Mouse (Mus musculus) kidney, postnatal 0 days (tissue): ENCODE data around the gene Tbc1d20. TPM values are rescaled to one million over a fixed set of nuclear protein-coding genes. Genes with fewer than 3 reads are reported as not detected.
"Not testable (repeated sequence)": the region's sequence is repeated elsewhere in the genome, so short reads cannot be mapped to it uniquely, and the experiment has no call there.

ENCODE experiments used
- ATAC-seq: fragments of 200-750 bp; cut with Nextera tagmentation; replicated peaks from 2 replicates; pipeline ENCODE4 v1.8.0; 2017; ENCODE audit warnings: low read depth, moderate number of reproducible peaks, moderate TSS enrichment, moderate library complexity; ENCODE audit not compliant: low FRiP score
- DNase-seq: peaks from one replicate; pipeline ENCODE4 v3.0.0-alpha.2; 2016; ENCODE audit warnings: low spot score
- H3K27ac ChIP-seq: fragments of 300-500 bp; sonication (generic); 2 replicates; pipeline ENCODE4 v1.5.1; 2014; ENCODE audit warnings: mild to moderate bottlenecking
- H3K27me3 ChIP-seq: fragments of 300-500 bp; sonication (generic); 2 replicates; pipeline ENCODE4 v1.6.1; 2014; ENCODE audit warnings: low read length, mixed read lengths; ENCODE audit not compliant: insufficient read depth
- H3K36me3 ChIP-seq: fragments of 300-500 bp; sonication (generic); 2 replicates; pipeline ENCODE4 v1.6.1; 2014; ENCODE audit warnings: low read length, mixed read lengths; ENCODE audit not compliant: insufficient read depth
- H3K4me1 ChIP-seq: fragments of 300-500 bp; sonication (generic); replicated peaks from 2 replicates; pipeline ENCODE4 v1.6.1; 2014; ENCODE audit warnings: antibody characterized with exemption, low read length, mixed read lengths; ENCODE audit not compliant: insufficient read depth
- H3K4me2 ChIP-seq: fragments of 300-500 bp; sonication (generic); 2 replicates; pipeline ENCODE4 v1.6.1; 2014; ENCODE audit warnings: mild to moderate bottlenecking, low read length, moderate library complexity, mixed read lengths
- H3K4me3 ChIP-seq: fragments of 300-500 bp; sonication (generic); replicated peaks from 2 replicates; pipeline ENCODE4 v1.5.1; 2014; ENCODE audit warnings: low read depth, low read length
- H3K9ac ChIP-seq: fragments of 300-500 bp; sonication (generic); 2 replicates; pipeline ENCODE4 v1.6.1; 2014; ENCODE audit warnings: low read depth, low read length
- H3K9me3 ChIP-seq: fragments of 300-500 bp; sonication (generic); replicated peaks from 2 replicates; pipeline ENCODE4 v1.6.1; 2016; ENCODE audit warnings: low read length, inconsistent platforms, mixed read lengths
- CTCF ChIP-seq: IDR thresholded peaks from 2 replicates; pipeline ENCODE4 v1.5.1; 2016; ENCODE audit warnings: antibody characterized with exemption, low read depth, mild to moderate bottlenecking, moderate library complexity
- WGBS: fragments of 180-500 bp; shearing (Covaris S2); extraction: QIAGEN DNeasy Blood & Tissue Kit; methylation state at CpG from one replicate; pipeline ENCODE4 v1.1.7; 2014; 5-methylcytosine and 5-hydroxymethylcytosine counted together
- polyA plus RNA-seq: library from polyadenylated mRNA; unstranded; fragments of >200 nt; fragmentation: Nextera tagmentation; extraction: Ambion mirVana; gene quantifications from 2 replicates; pipeline ENCODE4 v1.2.1, GENCODE M21; 2015

Gene Tbc1d20
- polyA plus RNA-seq, 1 experiment from 2014 or later, result 30.4 TPM

DNA sequence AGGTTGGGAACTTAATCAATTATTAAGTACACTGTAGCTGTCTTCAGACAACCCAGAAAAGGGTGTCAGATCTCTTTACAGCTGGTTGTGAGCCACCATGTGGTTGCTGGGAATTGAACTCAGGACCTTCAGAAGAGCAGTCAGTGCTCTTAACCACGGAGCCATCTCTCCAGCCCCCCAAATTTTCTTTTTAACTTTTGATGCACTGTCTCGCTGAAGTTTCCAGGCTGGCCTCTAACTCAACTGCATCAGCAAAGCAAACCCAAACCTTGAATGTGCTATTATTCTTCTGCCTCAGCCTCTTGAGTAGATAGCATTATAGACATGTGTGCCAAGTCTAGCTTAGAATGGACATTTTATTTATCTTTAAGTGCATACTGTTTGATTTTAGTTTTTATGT lies 54.1 kb downstream of the Tbc1d20 start:
- no peak for TF ChIP-seq CTCF
- no peak for DNase-seq
- no peak overlapping the region for H3K4me2 ChIP-seq
- no peak overlapping the region for H3K27ac ChIP-seq
- no peak for ATAC-seq
- no peaks in the 10 kb centered on the region for H3K27me3 ChIP-seq
- H3K9me3 ChIP-seq, result no peaks in the 10 kb centered on the region
- H3K9ac ChIP-seq, result no peak overlapping the region
- H3K4me3 ChIP-seq, result no peak overlapping the region
- 58% methylated on average over 2 of the region's 2 CpGs for WGBS
- H3K4me1 ChIP-seq, result no peaks in the 10 kb centered on the region
- no peaks in the 10 kb centered on the region for H3K36me3 ChIP-seq

DNA sequence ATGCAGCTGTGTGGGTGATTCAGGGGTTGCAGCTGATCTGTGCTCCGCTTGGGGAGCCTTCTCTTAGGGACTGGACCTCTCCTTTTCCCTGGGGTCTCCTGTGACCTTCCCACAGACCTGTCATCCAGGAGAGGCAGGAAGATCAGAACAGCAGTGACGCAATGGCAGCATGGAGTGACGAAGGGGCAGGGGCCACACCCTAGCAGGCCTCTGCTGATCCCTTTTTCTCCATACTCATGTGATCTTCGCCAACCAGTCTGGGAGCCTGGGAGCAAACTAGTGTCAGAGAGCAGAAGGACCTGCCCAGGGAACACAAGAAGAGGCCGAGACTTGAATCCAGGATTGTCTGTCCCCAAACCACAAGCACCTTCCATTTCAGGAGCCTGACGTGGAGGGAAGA lies 55.6 kb downstream of the Tbc1d20 start:
- no peak overlapping the region for H3K27ac ChIP-seq
- no peaks in the 10 kb centered on the region for H3K27me3 ChIP-seq
- H3K36me3 ChIP-seq, result no peaks in the 10 kb centered on the region
- no peak overlapping the region for H3K4me2 ChIP-seq
- H3K4me1 ChIP-seq, result no peaks in the 10 kb centered on the region
- no peak overlapping the region for H3K9ac ChIP-seq
- 77% methylated on average over 6 of the region's 6 CpGs for WGBS
- no peaks in the 10 kb centered on the region for H3K9me3 ChIP-seq
- no peak overlapping the region for H3K4me3 ChIP-seq
- ATAC-seq, result no peak
- no peak for DNase-seq
- no peak for TF ChIP-seq CTCF

DNA sequence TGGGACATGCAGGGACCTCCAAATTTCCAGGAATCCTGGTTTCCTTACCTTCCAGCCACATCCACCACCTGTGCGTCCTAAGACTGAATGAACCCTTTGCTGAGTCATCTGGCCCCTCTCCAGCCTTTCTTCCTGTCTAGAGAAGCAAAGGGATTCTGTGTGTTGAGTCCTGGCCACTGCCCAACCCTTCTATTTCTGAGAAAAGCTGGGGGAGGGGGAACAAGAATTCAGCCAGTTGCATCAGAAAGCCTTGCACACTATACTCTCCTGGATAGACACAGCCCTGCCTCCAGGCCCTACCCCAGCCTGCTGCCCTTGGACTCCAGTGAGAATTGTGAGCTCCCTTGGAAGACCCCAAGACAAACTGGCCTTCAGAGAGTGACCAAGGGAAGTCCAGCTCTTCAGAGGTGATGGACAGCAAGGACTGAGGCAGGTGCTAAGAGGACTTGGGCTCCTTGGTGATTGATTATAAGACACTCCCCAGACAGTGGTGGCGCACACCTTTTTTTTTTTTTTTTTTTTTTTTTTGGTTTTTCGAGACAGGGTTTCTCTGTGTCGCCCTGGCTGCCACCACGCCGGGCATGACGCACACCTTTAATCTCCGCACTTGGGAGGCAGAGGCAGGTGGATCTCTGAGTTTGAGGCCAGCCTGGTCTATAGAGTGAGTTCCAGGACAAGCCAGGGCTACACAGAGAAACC lies 56.4 kb downstream of the Tbc1d20 start:
- no peak for ATAC-seq
- H3K4me1 ChIP-seq, result no peaks in the 10 kb centered on the region
- no peaks in the 10 kb centered on the region for H3K36me3 ChIP-seq
- no peak overlapping the region for H3K4me3 ChIP-seq
- DNase-seq, result peak; percentile 72
- H3K27me3 ChIP-seq, result no peaks in the 10 kb centered on the region
- no peaks in the 10 kb centered on the region for H3K9me3 ChIP-seq
- H3K4me2 ChIP-seq, result no peak overlapping the region
- TF ChIP-seq CTCF, result no peak
- H3K9ac ChIP-seq, result no peak overlapping the region
- no peak overlapping the region for H3K27ac ChIP-seq
- WGBS, result 85% methylated on average over 8 of the region's 8 CpGs

DNA sequence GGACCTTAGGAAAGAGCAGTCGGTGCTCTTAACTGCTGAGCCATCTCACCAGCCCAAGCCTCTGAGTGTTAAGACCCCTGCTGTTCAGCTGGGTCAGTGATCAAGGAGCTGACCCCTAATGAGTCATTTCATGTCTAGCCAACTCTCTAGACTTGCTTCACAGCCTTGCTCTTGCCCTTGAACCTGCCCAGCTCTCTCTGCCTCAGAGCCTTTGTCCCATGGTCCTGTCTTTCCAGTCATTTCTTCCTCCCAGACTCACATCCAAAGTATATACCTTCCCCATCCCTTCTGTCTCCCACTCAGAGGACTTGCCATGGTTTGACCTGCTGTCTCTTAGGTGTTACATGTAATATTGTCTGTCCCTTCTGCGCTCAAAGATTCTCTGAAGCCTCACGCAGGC lies 63.6 kb downstream of the Tbc1d20 start:
- Histone ChIP-seq H3K9me3 (no peaks in the 10 kb centered on the region), H3K4me1 (no peaks in the 10 kb centered on the region), H3K4me2 (no peak overlapping the region), H3K27me3 (no peaks in the 10 kb centered on the region), H3K9ac (no peak overlapping the region), H3K27ac (no peak overlapping the region), H3K36me3 (no peaks in the 10 kb centered on the region), H3K4me3 (no peak overlapping the region)
- WGBS, result 75% methylated on average over 3 of the region's 3 CpGs
- no peak for TF ChIP-seq CTCF
- no peak for ATAC-seq
- no peak for DNase-seq

DNA sequence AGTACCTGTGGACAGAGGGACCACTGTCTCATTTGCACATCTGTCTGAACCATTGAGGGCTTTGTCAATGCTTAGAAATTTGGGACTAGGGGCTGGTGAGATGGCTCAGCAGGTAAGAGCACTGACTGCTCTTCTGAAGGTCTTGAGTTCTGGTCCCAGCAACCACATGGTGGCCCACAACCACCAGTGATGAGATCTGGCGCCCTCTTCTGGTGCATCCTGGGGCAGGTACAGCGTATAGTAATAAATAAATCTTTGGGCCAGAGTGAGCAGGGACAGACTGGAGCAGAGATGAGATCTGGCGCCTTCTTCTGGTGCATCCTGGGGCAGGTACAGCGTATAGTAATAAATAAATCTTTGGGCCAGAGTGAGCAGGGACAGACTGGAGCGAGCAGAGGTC lies 65.3 kb downstream of the Tbc1d20 start:
- not testable (repeated sequence) for H3K36me3 ChIP-seq, H3K27ac ChIP-seq, H3K4me2 ChIP-seq, ATAC-seq, H3K9ac ChIP-seq, H3K4me3 ChIP-seq, DNase-seq, H3K4me1 ChIP-seq, H3K9me3 ChIP-seq, H3K27me3 ChIP-seq
- WGBS, result 78% methylated on average over 5 of the region's 5 CpGs
- peak; percentile 34; the same call in 1 of the 2 replicates for TF ChIP-seq CTCF

DNA sequence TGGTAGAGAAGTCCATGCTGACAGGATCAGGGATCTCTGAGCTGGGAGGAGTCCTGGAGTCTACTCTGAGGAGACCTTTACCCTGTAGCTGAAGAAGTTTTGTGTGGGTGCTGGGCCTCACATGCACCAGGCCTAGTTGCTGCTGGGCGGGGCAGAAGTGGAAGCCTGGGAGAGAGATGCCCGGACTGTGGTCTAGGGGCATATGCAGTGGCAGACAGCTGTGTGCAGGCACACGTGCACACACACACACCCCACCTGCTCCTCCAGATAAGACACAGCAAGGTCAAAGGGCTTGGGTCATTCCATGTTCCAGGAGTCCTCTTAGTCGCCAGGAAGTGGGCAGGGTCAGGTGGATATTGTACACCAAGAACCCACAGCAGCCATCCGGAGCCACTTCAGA lies 66.0 kb downstream of the Tbc1d20 start:
- WGBS, result 57% methylated on average over 5 of the region's 5 CpGs
- H3K9me3 ChIP-seq, result no peaks in the 10 kb centered on the region
- no peak overlapping the region for H3K4me2 ChIP-seq
- ATAC-seq (peak; percentile 41), DNase-seq (no peak)
- no peak overlapping the region for H3K4me3 ChIP-seq
- no peaks in the 10 kb centered on the region for H3K27me3 ChIP-seq
- no peak overlapping the region; the same call in 1 of the 2 replicates for H3K27ac ChIP-seq
- no peak for TF ChIP-seq CTCF
- no peaks in the 10 kb centered on the region for H3K4me1 ChIP-seq
- no peaks in the 10 kb centered on the region for H3K36me3 ChIP-seq
- H3K9ac ChIP-seq, result no peak overlapping the region
